Mouse (Mus musculus): ENCODE data around the gene Tgfbr2.

GRCm38 (mm10) chr9:116189831-116190230 lies 14.7 kb upstream of the Tgfbr2 start:
- TF ChIP-seq POLR2A (IDR thresholded peaks at IDR 0.05; ENCODE audit: borderline replicate concordance, insufficient read depth, low read length) (no peak), CTCF (IDR thresholded peaks at IDR 0.05; ENCODE audit: borderline replicate concordance, insufficient read depth, low read depth, low read length) (no peak)

Measured in cerebellum, adult 2 months (tissue).